In the genomic region with DNA sequence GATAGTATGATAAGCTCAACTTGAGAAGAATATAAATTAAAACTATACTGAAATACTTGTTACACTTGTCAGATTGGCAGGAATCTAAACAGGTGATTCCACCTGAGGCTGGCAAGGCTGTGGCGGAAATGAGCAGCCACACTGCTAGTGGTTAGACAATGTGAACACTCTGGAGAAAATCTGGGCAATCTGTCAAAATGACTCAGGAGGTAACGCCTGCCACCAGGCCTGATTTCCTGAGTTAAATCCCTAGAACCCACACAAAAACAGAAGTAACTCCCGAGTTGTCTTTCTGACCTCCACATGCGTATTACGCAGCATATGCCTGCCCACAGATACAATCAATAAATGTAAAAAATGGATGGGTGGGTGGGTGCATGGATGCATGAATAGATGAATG, we compare ENCODE assay signal across 10 mouse cellular contexts. TPM values are rescaled to one million over a fixed set of nuclear protein-coding genes. Genes with fewer than 3 reads are reported as not detected.
DNase-seq lines count a peak whose midpoint lies in the region; ATAC-seq and TF ChIP-seq lines count a peak whose summit lies in the region.
"Had no signal": no experiment of that assay in that cellular context is flagged by ENCODE, and none has a peak within 500 bp of the region (broad histone marks: within the 10 kb centered on the region; RNA-seq: fewer than 3 reads in every experiment).

No protein-coding gene starts in this region.

- H3K9me3 ChIP-seq in embryonic facial prominence, embryonic 14.5 days (ENCODE audit: control insufficient read depth, low read length) = no peaks in the 10 kb centered on the region
- H3K9me3 ChIP-seq in embryonic facial prominence, embryonic 10.5 days = no peaks in the 10 kb centered on the region
- no peaks in the 10 kb centered on the region for H3K9me3 ChIP-seq in hindbrain, postnatal 0 days (ENCODE audit: low read length)
- H3K9me3 ChIP-seq: heart, embryonic 15.5 days had no signal

- H3K27me3 ChIP-seq in embryonic facial prominence, embryonic 14.5 days (replicated peaks; ENCODE audit: control insufficient read depth, insufficient read depth, low read length) = no peaks in the 10 kb centered on the region
- no peaks in the 10 kb centered on the region for H3K27me3 ChIP-seq in embryonic facial prominence, embryonic 10.5 days (replicated peaks; ENCODE audit: low read depth, poor library complexity, severe bottlenecking)
- no peaks in the 10 kb centered on the region for H3K27me3 ChIP-seq in hindbrain, postnatal 0 days (ENCODE audit: insufficient read depth, low read length)
- H3K27me3 ChIP-seq: heart, embryonic 15.5 days had no signal

- H3K4me1 ChIP-seq in embryonic facial prominence, embryonic 14.5 days (ENCODE audit: control insufficient read depth, insufficient read depth, low read length) = peaks cover 5% of the 10 kb centered on the region; the same call in 1 of the 2 replicates
- peaks cover 7% of the 10 kb centered on the region; the same call in 1 of the 2 replicates for H3K4me1 ChIP-seq in embryonic facial prominence, embryonic 10.5 days
- peaks cover 6% of the 10 kb centered on the region; the same call in 1 of the 2 replicates for H3K4me1 ChIP-seq in hindbrain, postnatal 0 days (ENCODE audit: insufficient read depth, low read length)

- no peak for ATAC-seq in embryonic facial prominence, embryonic 14.5 days (ENCODE audit: low read depth)
- peak; percentile 42; the same call in 1 of the 2 replicates for ATAC-seq in common myeloid progenitor, adult 5-6 weeks (replicated peaks; ENCODE audit: low read depth, poor library complexity, severe bottlenecking)
- ATAC-seq in hindbrain, postnatal 0 days = no peak

- DNase-seq in embryonic facial prominence, embryonic 14.5 days (ENCODE audit: low spot score) = peak; percentile 39
- no peak for DNase-seq in embryonic facial prominence, embryonic 10.5 days (ENCODE audit: low spot score)
- DNase-seq in layer of hippocampus, adult 2 months (ENCODE audit: low spot score in 2 of 2) = no peak
- no peak for DNase-seq in layer of hippocampus, adult 9-10 months (ENCODE audit: low spot score)
- DNase-seq in adipocyte (ENCODE audit: low spot score) = peak; percentile 54
- DNase-seq in layer of hippocampus, postnatal 25 days (ENCODE audit: extremely low spot score in 1 of 2, low spot score in 1 of 2) = no peak
- DNase-seq in hindbrain, postnatal 0 days (ENCODE audit: low spot score) = no peak
- DNase-seq: left cerebral cortex, postnatal 4 days had no signal

- no peak overlapping the region for H3K4me3 ChIP-seq in embryonic facial prominence, embryonic 14.5 days (ENCODE audit: low read depth, low read length)
- H3K4me3 ChIP-seq in embryonic facial prominence, embryonic 10.5 days = no peak overlapping the region
- no peak overlapping the region for H3K4me3 ChIP-seq in layer of hippocampus, adult 2 months
- no peak overlapping the region for H3K4me3 ChIP-seq in hindbrain, postnatal 0 days (ENCODE audit: low read length)
- H3K4me3 ChIP-seq: heart, embryonic 15.5 days had no signal

- H3K9ac ChIP-seq in embryonic facial prominence, embryonic 14.5 days (ENCODE audit: low read depth, low read length) = no peak overlapping the region
- H3K9ac ChIP-seq in hindbrain, postnatal 0 days (replicated peaks; ENCODE audit: low read length) = no peak overlapping the region
- H3K9ac ChIP-seq: heart, embryonic 15.5 days had no signal

- no peaks in the 10 kb centered on the region for H3K36me3 ChIP-seq in embryonic facial prominence, embryonic 14.5 days (ENCODE audit: control insufficient read depth, insufficient read depth, low read length)
- H3K36me3 ChIP-seq in embryonic facial prominence, embryonic 10.5 days (replicated peaks) = no peaks in the 10 kb centered on the region
- H3K36me3 ChIP-seq in hindbrain, postnatal 0 days (ENCODE audit: insufficient read depth, low read length) = no peaks in the 10 kb centered on the region
- H3K36me3 ChIP-seq: heart, embryonic 15.5 days had no signal

- no peak overlapping the region for H3K4me2 ChIP-seq in embryonic facial prominence, embryonic 14.5 days (ENCODE audit: low read depth, low read length)
- no peak overlapping the region for H3K4me2 ChIP-seq in hindbrain, postnatal 0 days (ENCODE audit: low read depth, low read length)
- H3K4me2 ChIP-seq: heart, embryonic 15.5 days had no signal

- no peak for TF ChIP-seq CTCF in layer of hippocampus, adult 2 months (conservative IDR thresholded peaks at IDR 0.05)
- no peak for TF ChIP-seq CTCF in hindbrain, postnatal 0 days (IDR thresholded peaks at IDR 0.05; ENCODE audit: low read depth)

- no peak overlapping the region for H3K27ac ChIP-seq in embryonic facial prominence, embryonic 14.5 days (replicated peaks; ENCODE audit: low read depth, low read length)
- no peak overlapping the region for H3K27ac ChIP-seq in embryonic facial prominence, embryonic 10.5 days (replicated peaks)
- H3K27ac ChIP-seq in layer of hippocampus, adult 2 months = peak overlapping the region; percentile 79; the same call in 1 of the 2 replicates
- no peak overlapping the region for H3K27ac ChIP-seq in hindbrain, postnatal 0 days
- H3K27ac ChIP-seq: heart, embryonic 15.5 days had no signal

- 75% methylated on average over 5 of the region's 5 CpGs for WGBS in embryonic facial prominence, embryonic 14.5 days
- 84% methylated on average over 5 of the region's 5 CpGs for WGBS in embryonic facial prominence, embryonic 10.5 days
- WGBS in hindbrain, postnatal 0 days = 59% methylated on average over 5 of the region's 5 CpGs

RNA-seq across cellular contexts. Expression of a gene that starts 17.1 kb away (rescaled TPM):
- polyA plus RNA-seq in embryonic facial prominence, embryonic 14.5 days (2014; fragmentation: Nextera tagmentation; extraction: Ambion mirVana) = 28.0 TPM in 2 replicates
- 24.7 and 25.4 TPM in 2 replicates for polyA plus RNA-seq in embryonic facial prominence, embryonic 10.5 days (2016; fragmentation: Nextera tagmentation; extraction: Ambion mirVana)
- total RNA-seq in layer of hippocampus, adult 2 months (2021) = 100 to 1,000 TPM; 162 to 170 TPM
- total RNA-seq in common myeloid progenitor, adult 5-6 weeks (2017) = 2.1 TPM in 1 of 2 replicates, not detected in the other
- total RNA-seq in layer of hippocampus, postnatal 25 days (2021) = 100 to 1,000 TPM; 173 to 185 TPM
- total RNA-seq in hindbrain, postnatal 0 days (2014; rRNA removed) = 76.4 and 84.2 TPM in 2 replicates
- 56.1 and 59.9 TPM in 2 replicates for polyA plus RNA-seq in hindbrain, postnatal 0 days (2015; fragmentation: Nextera tagmentation; extraction: Ambion mirVana)

RNA-seq across cellular contexts. Expression of a gene that starts 57.5 kb away (rescaled TPM):
- polyA plus RNA-seq in embryonic facial prominence, embryonic 14.5 days (2014; fragmentation: Nextera tagmentation; extraction: Ambion mirVana) = 32.5 and 37.5 TPM in 2 replicates
- polyA plus RNA-seq in embryonic facial prominence, embryonic 10.5 days (2016; fragmentation: Nextera tagmentation; extraction: Ambion mirVana) = 44.4 and 49.7 TPM in 2 replicates
- 10 to 100 TPM; 47.4 to 47.9 TPM for total RNA-seq in layer of hippocampus, adult 2 months (2021)
- total RNA-seq in common myeloid progenitor, adult 5-6 weeks (2017) = 1.3 and 3.1 TPM in 2 replicates
- 10 to 100 TPM; 43.3 to 45.9 TPM for total RNA-seq in layer of hippocampus, postnatal 25 days (2021)
- 22.8 and 33.9 TPM in 2 replicates for total RNA-seq in hindbrain, postnatal 0 days (2014; rRNA removed)
- 26.2 and 29.7 TPM in 2 replicates for polyA plus RNA-seq in hindbrain, postnatal 0 days (2015; fragmentation: Nextera tagmentation; extraction: Ambion mirVana)

Comparison
In these comparisons a context has a peak if more than half of its experiments do, and no peak if none do; other contexts are left out.
1. DNase-seq: peak in embryonic facial prominence, embryonic 14.5 days (single experiment) and adipocyte (single experiment); none in embryonic facial prominence, embryonic 10.5 days (single experiment), layer of hippocampus, adult 2 months (0 of 2), layer of hippocampus, adult 9-10 months (single experiment), layer of hippocampus, postnatal 25 days (0 of 2) and hindbrain, postnatal 0 days (single experiment).
2. RNA of a gene that starts 17.1 kb away (total RNA-seq): 173 to 185 TPM in layer of hippocampus, postnatal 25 days, 162 to 170 TPM in layer of hippocampus, adult 2 months and 76.4 to 84.2 TPM in hindbrain, postnatal 0 days; 2.1 TPM in common myeloid progenitor, adult 5-6 weeks; every median in the first group is over 10 times any median in the second.